Mouse (Mus musculus) embryonic facial prominence, embryonic 14.5 days (tissue): ENCODE measurements at regions not wholly inside any gene's neighbourhood (a gene's known extent, or its start where the extent isn't known, plus 50 kb on each side); places are given as distances from the start of the nearest gene placed in this dataset.

Source experiments
- ATAC-seq: fragments of 200-750 bp; cut with Nextera tagmentation; 2 replicates; pipeline ENCODE4 v1.8.0; 2017; ENCODE audit warnings: low read depth, moderate number of reproducible peaks, moderate TSS enrichment
- DNase-seq: peaks from one replicate; pipeline ENCODE4 v3.0.0-alpha.2; 2015; ENCODE audit warnings: low spot score
- H3K27ac ChIP-seq: fragments of 300-500 bp; sonication (generic); replicated peaks from 2 replicates; pipeline ENCODE4 v1.5.1; 2014; ENCODE audit warnings: low read depth, mild to moderate bottlenecking, low read length, moderate library complexity
- H3K27me3 ChIP-seq: fragments of 300-500 bp; sonication (generic); replicated peaks from 2 replicates; pipeline ENCODE4 v1.6.1; 2014; ENCODE audit warnings: low read length; ENCODE audit not compliant: control insufficient read depth, insufficient read depth
- H3K36me3 ChIP-seq: fragments of 300-500 bp; sonication (generic); 2 replicates; pipeline ENCODE4 v1.6.1; 2014; ENCODE audit warnings: low read length, mixed read lengths; ENCODE audit not compliant: control insufficient read depth, insufficient read depth
- H3K4me1 ChIP-seq: fragments of 300-500 bp; sonication (generic); 2 replicates; pipeline ENCODE4 v1.6.1; 2014; ENCODE audit warnings: antibody characterized with exemption, low read length; ENCODE audit not compliant: control insufficient read depth, insufficient read depth
- H3K4me2 ChIP-seq: fragments of 300-500 bp; sonication (generic); 2 replicates; pipeline ENCODE4 v1.6.1; 2014; ENCODE audit warnings: low read depth, mild to moderate bottlenecking, low read length, moderate library complexity, mixed read lengths
- H3K4me3 ChIP-seq: fragments of 300-500 bp; sonication (generic); 2 replicates; pipeline ENCODE4 v1.5.1; 2014; ENCODE audit warnings: low read depth, mild to moderate bottlenecking, low read length
- H3K9ac ChIP-seq: fragments of 300-500 bp; sonication (generic); 2 replicates; pipeline ENCODE4 v1.6.1; 2014; ENCODE audit warnings: low read depth, mild to moderate bottlenecking, low read length, moderate library complexity, mixed read lengths
- H3K9me3 ChIP-seq: fragments of 300-500 bp; sonication (generic); 2 replicates; pipeline ENCODE4 v1.6.1; 2016; ENCODE audit warnings: low read length; ENCODE audit not compliant: control insufficient read depth
- WGBS: fragments of 180-500 bp; shearing (Covaris S2); extraction: QIAGEN DNeasy Blood & Tissue Kit; methylation state at CpG from one replicate; pipeline ENCODE4 v1.1.7; 2014; 5-methylcytosine and 5-hydroxymethylcytosine counted together

DNA sequence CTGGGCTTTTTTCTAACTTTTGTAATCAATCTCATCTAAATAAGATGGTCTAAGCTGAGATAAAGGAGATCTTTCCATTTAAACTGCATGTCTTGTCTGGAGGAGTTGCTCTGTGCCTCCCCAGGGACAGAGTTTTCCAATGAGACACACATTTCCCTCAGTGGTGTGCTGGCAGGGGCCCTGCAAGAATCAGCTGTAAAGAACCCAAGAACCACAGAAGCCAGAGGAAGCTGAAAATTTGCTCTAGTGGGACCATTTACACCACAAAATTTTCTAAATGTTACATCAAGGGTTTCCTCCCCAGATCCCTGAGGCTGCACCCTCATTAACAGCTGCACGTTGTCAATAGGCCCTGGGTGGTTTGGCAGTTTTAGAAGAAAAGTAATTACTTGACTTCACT is 301.0 kb upstream of the Ttc14 start:
- H3K4me3 ChIP-seq: no peak overlapping the region
- H3K4me2 ChIP-seq: no peak overlapping the region
- DNase-seq (peak; percentile 5), ATAC-seq (no peak; the same call in 1 of the 2 replicates)
- 53% methylated on average over 1 of the region's 1 CpGs for WGBS
- no peaks in the 10 kb centered on the region for H3K36me3 ChIP-seq
- H3K27me3 ChIP-seq: no peaks in the 10 kb centered on the region
- H3K27ac ChIP-seq: no peak overlapping the region
- H3K9ac ChIP-seq: no peak overlapping the region
- H3K4me1 ChIP-seq: no peaks in the 10 kb centered on the region
- no peaks in the 10 kb centered on the region for H3K9me3 ChIP-seq

DNA sequence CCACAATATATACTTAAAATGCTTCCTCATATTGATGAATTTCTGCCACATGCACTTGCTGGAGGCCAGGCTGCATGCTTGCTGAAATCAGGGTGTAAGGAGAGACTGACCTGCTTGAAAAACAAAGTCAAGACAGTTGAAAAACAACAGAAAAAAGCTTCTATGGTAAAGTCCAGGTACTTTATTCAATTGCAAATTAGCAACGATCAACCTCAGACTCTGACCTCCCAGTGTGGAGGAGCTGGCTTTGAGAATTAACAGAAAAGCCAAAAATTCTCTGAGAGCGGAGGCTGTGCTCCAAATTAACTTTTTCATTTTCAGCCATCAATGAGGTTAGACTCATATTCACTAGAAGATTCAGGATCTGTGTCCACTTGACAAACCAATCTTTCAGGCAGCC is 291.4 kb upstream of the Ttc14 start:
- Histone ChIP-seq H3K4me3 (no peak overlapping the region), H3K4me2 (no peak overlapping the region), H3K4me1 (no peaks in the 10 kb centered on the region), H3K9me3 (no peaks in the 10 kb centered on the region), H3K9ac (no peak overlapping the region), H3K27ac (no peak overlapping the region), H3K27me3 (no peaks in the 10 kb centered on the region), H3K36me3 (no peaks in the 10 kb centered on the region)
- DNase-seq: no peak
- WGBS: 77% methylated on average over 2 of the region's 2 CpGs
- ATAC-seq: no peak

DNA sequence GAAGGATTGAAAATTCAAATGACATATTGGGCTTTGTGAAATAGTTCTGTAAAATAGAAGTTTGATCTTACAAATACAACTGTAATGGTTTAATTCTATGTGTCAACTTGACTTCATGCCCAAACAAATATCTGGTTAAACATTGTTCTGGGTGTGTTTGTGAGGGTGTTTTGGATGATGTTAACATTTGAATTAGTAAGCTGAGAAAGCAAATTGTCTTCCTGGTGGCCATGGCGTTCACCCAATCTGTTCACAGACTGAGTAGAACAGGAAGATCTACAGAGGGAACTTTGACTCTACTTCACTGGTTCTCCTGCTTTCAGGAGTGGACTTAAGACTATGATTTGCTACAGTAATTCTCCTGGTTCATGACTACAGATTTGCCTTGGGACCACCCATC is 255.5 kb upstream of the Ttc14 start:
- Histone ChIP-seq H3K9me3 (no peaks in the 10 kb centered on the region), H3K9ac (no peak overlapping the region), H3K4me3 (no peak overlapping the region), H3K36me3 (no peaks in the 10 kb centered on the region), H3K4me2 (no peak overlapping the region), H3K27ac (no peak overlapping the region), H3K27me3 (no peaks in the 10 kb centered on the region), H3K4me1 (no peaks in the 10 kb centered on the region)
- DNase-seq (no peak), ATAC-seq (no peak)
- WGBS: 100% methylated on average over 1 of the region's 1 CpGs

DNA sequence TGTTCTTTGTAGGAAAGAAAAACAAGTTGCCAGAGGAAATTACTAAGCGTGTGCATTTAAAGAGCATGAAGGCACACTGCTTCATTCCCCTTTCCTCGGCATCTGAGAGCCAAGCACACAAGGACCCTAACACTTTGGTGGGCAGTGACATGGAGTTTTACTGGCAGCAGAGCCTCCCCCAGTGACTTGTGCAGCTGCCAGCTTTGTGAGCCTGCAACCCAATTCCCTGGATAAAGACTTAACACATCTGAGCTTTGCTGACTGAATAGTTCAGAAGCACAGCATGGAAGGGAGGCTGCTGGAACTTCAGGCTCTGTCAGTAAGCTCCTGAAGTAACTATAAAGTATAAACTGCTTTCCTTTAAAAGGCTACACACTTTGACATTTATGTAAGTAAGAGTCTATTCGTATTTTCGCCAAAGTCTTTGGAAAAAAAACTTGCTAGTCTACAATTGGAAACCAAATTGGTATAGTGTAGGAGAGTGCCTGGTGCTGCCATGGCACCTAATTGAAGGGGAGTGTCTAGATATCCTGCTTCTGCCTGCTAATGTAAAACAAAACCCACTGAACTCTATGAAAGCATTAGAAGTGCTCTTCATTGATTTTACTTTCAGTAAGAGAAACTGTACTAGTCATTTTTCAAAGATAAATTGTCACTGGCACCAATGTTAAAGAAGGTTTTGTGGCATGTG is 236.8 kb upstream of the Ttc14 start:
- H3K4me1 ChIP-seq: no peaks in the 10 kb centered on the region
- H3K27ac ChIP-seq: no peak overlapping the region
- no peak overlapping the region for H3K4me3 ChIP-seq
- no peak overlapping the region for H3K4me2 ChIP-seq
- no peak overlapping the region for H3K9ac ChIP-seq
- H3K27me3 ChIP-seq: no peaks in the 10 kb centered on the region
- no peaks in the 10 kb centered on the region for H3K9me3 ChIP-seq
- ATAC-seq (no peak), DNase-seq (peak; percentile 5)
- 60% methylated on average over 4 of the region's 4 CpGs for WGBS
- H3K36me3 ChIP-seq: no peaks in the 10 kb centered on the region

DNA sequence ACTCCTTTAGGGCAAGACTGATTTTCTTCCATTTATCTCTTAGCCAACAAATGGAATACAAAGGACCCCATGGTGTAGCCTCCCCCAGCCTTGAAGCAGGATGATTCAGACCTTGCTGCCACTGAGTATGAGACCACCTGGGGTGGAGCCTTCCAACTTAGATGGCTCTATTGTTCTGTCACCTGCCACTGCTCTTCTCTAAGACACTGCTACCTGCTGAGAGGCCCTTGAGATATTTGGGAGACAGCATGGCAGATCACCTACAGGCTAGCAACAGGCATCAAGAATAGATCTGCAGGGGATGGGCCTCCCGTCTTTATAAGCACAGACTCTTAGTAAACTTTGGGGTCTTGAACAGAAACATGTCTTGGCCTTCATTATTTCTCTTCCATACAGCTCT is 219.0 kb upstream of the Ttc14 start:
- H3K27me3 ChIP-seq: no peaks in the 10 kb centered on the region
- H3K36me3 ChIP-seq: no peaks in the 10 kb centered on the region
- no peak overlapping the region for H3K9ac ChIP-seq
- no peaks in the 10 kb centered on the region for H3K4me1 ChIP-seq
- DNase-seq (no peak), ATAC-seq (no peak)
- 52% methylated on average over 1 of the region's 1 CpGs for WGBS
- no peak overlapping the region for H3K4me3 ChIP-seq
- 0 out of 2 replicates have a peak, but pooled peaks cover under 1% of the 10 kb centered on the region for H3K9me3 ChIP-seq
- no peak overlapping the region for H3K27ac ChIP-seq
- no peak overlapping the region for H3K4me2 ChIP-seq

DNA sequence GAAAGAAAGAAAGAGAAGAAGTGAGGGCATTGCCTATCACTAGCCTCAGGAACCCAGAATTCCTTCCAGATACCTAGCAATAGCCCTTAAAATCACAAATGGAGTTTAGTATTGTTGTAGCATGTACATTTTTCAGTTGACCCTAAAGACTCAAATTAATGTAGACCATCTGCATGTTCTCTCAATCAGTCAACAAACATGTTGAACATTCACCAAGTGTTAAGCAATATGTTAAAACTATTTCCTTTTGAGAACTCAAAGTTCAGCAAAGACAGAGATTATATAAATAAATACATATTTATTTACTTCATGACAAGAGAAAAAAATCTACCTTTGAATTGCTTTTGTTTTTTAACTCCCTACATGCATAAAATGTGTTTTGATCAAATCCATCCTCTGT is 185.4 kb upstream of the Ttc14 start:
- Histone ChIP-seq H3K4me2 (no peak overlapping the region), H3K27me3 (no peaks in the 10 kb centered on the region), H3K9me3 (no peaks in the 10 kb centered on the region), H3K4me3 (no peak overlapping the region), H3K9ac (no peak overlapping the region), H3K36me3 (no peaks in the 10 kb centered on the region), H3K4me1 (no peaks in the 10 kb centered on the region), H3K27ac (no peak overlapping the region)
- ATAC-seq (no peak), DNase-seq (no peak)

DNA sequence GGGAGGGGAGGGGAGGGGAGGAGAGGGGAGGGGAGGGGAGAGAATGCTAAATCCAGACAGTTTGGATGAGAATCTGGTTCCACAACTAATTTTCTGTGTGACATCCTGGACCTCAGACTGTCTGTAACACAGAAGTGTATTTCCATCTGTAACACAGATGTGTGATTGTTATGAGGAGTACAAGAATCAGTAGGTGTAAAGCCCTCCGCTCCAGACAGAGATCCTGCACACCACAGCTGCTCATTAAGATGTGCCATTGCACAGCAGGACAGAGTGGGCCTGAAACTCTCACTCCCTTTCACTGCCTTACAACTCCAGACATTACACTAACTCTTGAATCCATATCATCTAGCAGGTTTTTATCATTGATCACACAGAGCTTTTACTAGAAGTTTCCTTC is 182.8 kb upstream of the Ttc14 start:
- DNase-seq (peak; percentile 11), ATAC-seq (no peak)
- Histone ChIP-seq H3K4me1 (no peaks in the 10 kb centered on the region), H3K4me2 (no peak overlapping the region), H3K27ac (no peak overlapping the region), H3K27me3 (no peaks in the 10 kb centered on the region), H3K9ac (no peak overlapping the region), H3K36me3 (no peaks in the 10 kb centered on the region), H3K9me3 (no peaks in the 10 kb centered on the region), H3K4me3 (no peak overlapping the region)
- 44% methylated on average over 1 of the region's 1 CpGs for WGBS

DNA sequence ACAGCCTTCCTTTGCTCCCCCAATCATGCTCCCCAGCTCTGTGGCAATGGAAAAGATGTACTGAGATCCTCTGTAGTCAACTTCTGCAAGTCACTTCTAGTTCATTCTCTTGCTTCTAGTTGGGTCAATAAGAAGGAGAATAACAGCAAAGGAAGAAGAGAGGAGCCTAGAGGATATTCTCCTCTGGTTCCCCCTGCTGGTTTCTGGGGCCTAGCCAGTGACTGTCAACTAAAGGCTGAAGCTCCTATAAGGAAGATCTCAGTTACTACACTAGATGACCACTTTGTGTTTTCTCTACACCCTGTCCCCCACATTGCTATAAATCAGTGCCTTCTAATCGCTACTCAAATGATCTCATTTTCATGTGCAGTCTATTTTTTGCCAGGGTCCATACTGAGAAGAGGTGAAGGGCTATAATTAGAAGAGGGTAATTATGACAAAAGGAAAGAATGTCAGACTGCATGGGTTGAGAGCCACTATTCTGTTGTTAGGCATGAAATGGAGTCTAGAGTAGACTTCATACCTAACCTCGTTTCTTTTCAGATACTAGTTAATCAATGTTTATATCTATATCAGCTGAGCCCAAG is 166.6 kb upstream of the Ttc14 start:
- Histone ChIP-seq H3K4me2 (no peak overlapping the region), H3K9ac (no peak overlapping the region), H3K4me3 (no peak overlapping the region), H3K27ac (no peak overlapping the region), H3K4me1 (no peaks in the 10 kb centered on the region), H3K36me3 (no peaks in the 10 kb centered on the region), H3K27me3 (no peaks in the 10 kb centered on the region), H3K9me3 (no peaks in the 10 kb centered on the region)
- DNase-seq: no peak
- WGBS: 74% methylated on average over 2 of the region's 2 CpGs
- no peak for ATAC-seq

DNA sequence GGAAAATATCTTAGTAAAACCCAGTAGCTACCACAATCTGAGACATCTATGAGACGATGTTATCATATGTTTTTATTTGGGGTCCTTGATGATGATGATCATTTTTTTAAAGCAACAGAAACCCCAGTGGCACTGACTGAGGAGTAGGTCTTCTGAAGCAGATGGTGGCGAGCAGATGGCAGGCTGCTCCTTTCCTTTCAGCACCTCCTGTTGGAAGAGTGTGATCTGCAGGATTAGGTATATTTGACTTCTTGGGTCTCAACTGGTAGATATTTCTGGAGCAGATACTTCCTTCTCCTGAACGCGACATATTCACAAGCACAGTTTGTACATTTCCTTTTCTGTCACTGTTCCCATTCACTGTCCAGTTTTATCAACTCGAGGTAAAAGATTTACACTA is 141.0 kb upstream of the Ttc14 start:
- Histone ChIP-seq H3K36me3 (no peaks in the 10 kb centered on the region), H3K4me2 (no peak overlapping the region), H3K4me3 (no peak overlapping the region), H3K4me1 (no peaks in the 10 kb centered on the region), H3K9me3 (no peaks in the 10 kb centered on the region), H3K9ac (no peak overlapping the region), H3K27ac (no peak overlapping the region), H3K27me3 (no peaks in the 10 kb centered on the region)
- DNase-seq: no peak
- no peak for ATAC-seq
- WGBS: 74% methylated on average over 5 of the region's 5 CpGs
